Mouse (Mus musculus) embryonic fibroblast, embryonic 13.5 days (primary cell): ENCODE measurements around the gene Ptpra.

Experiments used
- CTCF ChIP-seq: IDR thresholded peaks from 2 replicates; pipeline ENCODE4 v1.5.1; 2011; ENCODE audit warnings: mild to moderate bottlenecking, control low read depth, low read length, moderate library complexity, borderline replicate concordance; ENCODE audit not compliant: insufficient read depth
- POLR2A ChIP-seq: IDR thresholded peaks from 2 replicates; pipeline ENCODE4 v1.6.1; 2011; ENCODE audit warnings: low read depth, mild to moderate bottlenecking, control low read depth, low read length, moderate library complexity

- TF ChIP-seq POLR2A (no peak), CTCF (no peak)
Observed at GRCm38 (mm10) chr2:130501556-130501955, 51.5 kb downstream of the Ptpra start.
